Mouse (Mus musculus): ENCODE results near the gene Olfr594. TPM values are rescaled to one million over a fixed set of nuclear protein-coding genes. Genes with fewer than 3 reads are reported as not detected.
"Not testable (repeated sequence)": the region's sequence is repeated elsewhere in the genome, so short reads cannot be mapped to it uniquely, and the experiment has no call there.

Gene Olfr594
- polyA plus RNA-seq (2014; fragmentation: Nextera tagmentation; extraction: Ambion mirVana) = not detected in 2 replicates

GRCm38 (mm10) chr7:103216696-103217095, at the start of gene Olfr594:
Gene Olfr594 (plus strand): TSS chr7:103216996.
- Histone ChIP-seq H3K4me1 (ENCODE audit: control insufficient read depth, insufficient read depth, low read length) (no peaks in the 10 kb centered on the region), H3K4me3 (ENCODE audit: low read depth, low read length) (no peak within 1 kb of the TSS), H3K9ac (ENCODE audit: low read length) (no peak within 1 kb of the TSS), H3K4me2 (no peak within 1 kb of the TSS), H3K27me3 (ENCODE audit: control insufficient read depth, insufficient read depth, low read length) (no peaks in the 10 kb centered on the region), H3K36me3 (ENCODE audit: control insufficient read depth, insufficient read depth, low read length) (no peaks in the 10 kb centered on the region), H3K9me3 (ENCODE audit: control insufficient read depth, low read length) (no peaks in the 10 kb centered on the region), H3K27ac (ENCODE audit: low read depth, low read length) (no peak within 1 kb of the TSS)
- DNase-seq (ENCODE audit: low spot score, missing footprints) (no peak), ATAC-seq (ENCODE audit: low FRiP score) (no peak)

DNA sequence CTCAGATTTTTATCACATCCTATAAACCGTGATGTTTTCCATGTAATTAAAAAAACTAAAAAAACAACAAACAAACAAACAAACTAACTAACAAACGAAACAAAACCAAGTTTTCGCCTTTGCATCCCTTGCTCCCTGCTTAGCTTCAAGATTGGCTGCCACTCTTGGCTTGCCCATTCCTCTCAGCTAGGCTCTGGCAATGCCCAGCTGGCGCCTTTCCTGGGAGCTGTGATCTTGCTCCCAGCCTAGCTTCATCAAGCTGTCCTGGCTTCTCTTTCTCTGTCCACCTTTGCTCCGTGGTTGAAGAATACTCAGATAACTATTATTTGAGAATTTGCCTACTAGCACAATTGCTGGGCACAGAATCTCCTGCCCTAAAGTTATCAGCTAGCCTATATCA, 47.1 kb upstream of the Olfr594 start:
- ATAC-seq (ENCODE audit: low FRiP score) (no peak), DNase-seq (ENCODE audit: low spot score, missing footprints) (no peak)

DNA sequence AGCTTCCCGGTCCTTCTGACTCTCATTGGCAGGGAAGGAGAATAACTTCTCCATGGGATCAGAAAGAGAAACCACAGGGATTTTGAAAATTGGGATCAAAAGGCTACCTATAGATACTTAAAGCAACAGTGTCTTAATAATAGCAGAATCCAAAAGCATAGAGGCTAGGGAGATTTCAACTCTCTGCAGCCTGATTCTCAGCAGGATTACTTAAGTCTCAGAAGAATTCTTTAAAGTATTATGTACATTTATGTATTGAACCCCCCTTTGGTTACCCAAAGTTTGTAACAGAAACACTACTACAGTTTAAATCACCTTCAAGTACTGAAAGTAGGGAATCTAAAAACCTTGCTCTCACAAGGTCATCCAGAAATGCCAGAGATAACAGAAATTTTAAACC, 38.6 kb upstream of the Olfr594 start, which contains the start of gene Olfr591:
Olfr591 (minus strand) TSS at position 101 of the 400 bp plus-strand sequence.
- H3K4me1 ChIP-seq (ENCODE audit: control insufficient read depth, insufficient read depth, low read length) = no peaks in the 10 kb centered on the region
- H3K4me2 ChIP-seq = no peak within 1 kb of the TSS
- H3K4me3 ChIP-seq (ENCODE audit: low read depth, low read length) = no peak within 1 kb of the TSS
- H3K9me3 ChIP-seq (ENCODE audit: control insufficient read depth, low read length) = no peaks in the 10 kb centered on the region; the same call in 1 of the 2 replicates
- 77% methylated on average over 1 of the region's 1 CpGs for WGBS
- H3K27me3 ChIP-seq (ENCODE audit: control insufficient read depth, insufficient read depth, low read length) = no peaks in the 10 kb centered on the region
- no peak for DNase-seq (ENCODE audit: low spot score, missing footprints)
- no peak within 1 kb of the TSS for H3K27ac ChIP-seq (ENCODE audit: low read depth, low read length)
- no peak within 1 kb of the TSS for H3K9ac ChIP-seq (ENCODE audit: low read length)
- no peaks in the 10 kb centered on the region for H3K36me3 ChIP-seq (ENCODE audit: control insufficient read depth, insufficient read depth, low read length)
- ATAC-seq (ENCODE audit: low FRiP score) = no peak

More for the DNA sequence above, 47.1 kb upstream of the Olfr594 start:
- 85% methylated on average over 5 of the region's 5 CpGs for WGBS
- Histone ChIP-seq H3K27me3 (ENCODE audit: control insufficient read depth, insufficient read depth, low read length) (no peaks in the 10 kb centered on the region), H3K4me3 (ENCODE audit: low read depth, low read length) (no peak overlapping the region), H3K27ac (ENCODE audit: low read depth, low read length) (no peak overlapping the region), H3K36me3 (ENCODE audit: control insufficient read depth, insufficient read depth, low read length) (no peaks in the 10 kb centered on the region), H3K9ac (ENCODE audit: low read length) (no peak overlapping the region), H3K4me2 (no peak overlapping the region), H3K4me1 (ENCODE audit: control insufficient read depth, insufficient read depth, low read length) (no peaks in the 10 kb centered on the region), H3K9me3 (ENCODE audit: control insufficient read depth, low read length) (no peaks in the 10 kb centered on the region)

DNA sequence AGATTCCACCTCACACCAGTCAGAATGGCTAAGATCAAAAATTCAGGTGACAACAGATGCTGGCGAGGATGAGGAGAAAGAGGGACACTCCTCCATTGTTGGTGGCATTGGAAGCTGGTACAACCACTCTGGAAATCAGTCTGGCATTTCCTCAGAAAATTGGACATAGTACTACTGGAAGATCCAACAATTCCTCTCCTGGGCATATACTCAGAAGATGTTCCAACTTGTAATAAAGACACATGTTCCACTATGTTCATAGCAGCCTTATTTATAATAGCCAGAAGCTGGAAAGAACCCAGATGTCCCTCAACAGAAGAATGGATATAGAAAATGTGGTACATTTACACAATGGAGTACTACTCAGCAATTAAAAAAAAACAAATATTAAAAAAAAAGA, 32.3 kb upstream of the Olfr594 start, which contains the start of gene Olfr592:
Olfr592 (plus strand) TSS at position 301 of the 400 bp plus-strand sequence.
- 68% methylated on average over 1 of the region's 1 CpGs for WGBS

DNA sequence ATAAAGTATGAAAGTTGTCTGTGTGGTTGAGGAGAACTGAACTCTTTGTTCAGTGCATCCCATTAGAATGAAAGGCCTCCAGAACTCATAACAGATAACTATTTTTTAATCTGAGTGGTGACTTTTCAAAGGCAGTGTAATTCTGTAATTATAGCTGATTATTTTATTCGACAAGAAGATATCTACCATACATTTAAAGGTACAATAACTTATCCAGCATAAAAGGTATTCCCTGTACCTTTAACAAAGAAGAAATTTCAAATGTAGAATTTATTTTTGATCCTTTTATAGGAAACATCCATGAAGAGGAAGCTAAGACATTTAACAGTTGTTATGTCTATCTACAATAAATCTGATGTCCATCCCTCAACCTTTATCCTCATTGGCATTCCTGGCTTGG, 5.2 kb upstream of the Olfr594 start, which contains the start of gene Olfr593:
Olfr593 (plus strand) TSS at position 301 of the 400 bp plus-strand sequence.
- Histone ChIP-seq H3K9me3 (ENCODE audit: control insufficient read depth, low read length) (no peaks in the 10 kb centered on the region), H3K27ac (ENCODE audit: low read depth, low read length) (no peak within 1 kb of the TSS), H3K4me3 (ENCODE audit: low read depth, low read length) (no peak within 1 kb of the TSS), H3K9ac (ENCODE audit: low read length) (no peak within 1 kb of the TSS), H3K4me2 (no peak within 1 kb of the TSS), H3K4me1 (ENCODE audit: control insufficient read depth, insufficient read depth, low read length) (no peaks in the 10 kb centered on the region), H3K36me3 (ENCODE audit: control insufficient read depth, insufficient read depth, low read length) (no peaks in the 10 kb centered on the region), H3K27me3 (ENCODE audit: control insufficient read depth, insufficient read depth, low read length) (no peaks in the 10 kb centered on the region)
- no peak for ATAC-seq (ENCODE audit: low FRiP score)
- no peak for DNase-seq (ENCODE audit: low spot score, missing footprints)
- WGBS = 73% methylated on average over 1 of the region's 1 CpGs

More for the DNA sequence above, 32.3 kb upstream of the Olfr594 start, which contains the start of gene Olfr592:
- not testable (repeated sequence) for H3K4me3 ChIP-seq (ENCODE audit: low read depth, low read length); H3K9me3 ChIP-seq (ENCODE audit: control insufficient read depth, low read length); H3K4me1 ChIP-seq (ENCODE audit: control insufficient read depth, insufficient read depth, low read length); H3K36me3 ChIP-seq (ENCODE audit: control insufficient read depth, insufficient read depth, low read length); H3K4me2 ChIP-seq; H3K27ac ChIP-seq (ENCODE audit: low read depth, low read length); H3K27me3 ChIP-seq (ENCODE audit: control insufficient read depth, insufficient read depth, low read length); ATAC-seq (ENCODE audit: low FRiP score); DNase-seq (ENCODE audit: low spot score, missing footprints); H3K9ac ChIP-seq (ENCODE audit: low read length)

DNA sequence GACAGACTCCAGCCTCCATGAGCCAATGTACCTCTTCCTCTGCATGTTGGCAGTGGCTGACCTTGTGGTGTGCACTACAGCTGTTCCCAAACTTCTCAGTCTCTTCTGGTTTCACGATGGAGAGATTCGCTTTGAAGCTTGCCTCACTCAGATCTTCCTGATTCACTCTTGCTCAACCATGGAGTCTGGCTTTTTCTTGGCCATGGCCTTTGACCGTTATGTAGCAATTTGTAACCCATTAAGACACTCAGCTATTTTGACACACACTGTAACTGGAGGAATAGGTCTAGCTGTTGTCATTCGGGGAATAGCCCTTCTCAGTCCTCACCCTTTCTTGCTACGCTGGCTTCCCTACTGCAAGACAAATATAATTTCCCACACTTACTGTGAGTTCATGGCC, 4.7 kb upstream of the Olfr594 start:
- H3K4me1 ChIP-seq (ENCODE audit: control insufficient read depth, insufficient read depth, low read length); DNase-seq (ENCODE audit: low spot score, missing footprints); ATAC-seq (ENCODE audit: low FRiP score); H3K27me3 ChIP-seq (ENCODE audit: control insufficient read depth, insufficient read depth, low read length); H3K4me2 ChIP-seq; H3K9ac ChIP-seq (ENCODE audit: low read length); H3K9me3 ChIP-seq (ENCODE audit: control insufficient read depth, low read length); H3K27ac ChIP-seq (ENCODE audit: low read depth, low read length); H3K4me3 ChIP-seq (ENCODE audit: low read depth, low read length); H3K36me3 ChIP-seq (ENCODE audit: control insufficient read depth, insufficient read depth, low read length): not testable (repeated sequence)
- WGBS = 90% methylated on average over 5 of the region's 5 CpGs

DNA sequence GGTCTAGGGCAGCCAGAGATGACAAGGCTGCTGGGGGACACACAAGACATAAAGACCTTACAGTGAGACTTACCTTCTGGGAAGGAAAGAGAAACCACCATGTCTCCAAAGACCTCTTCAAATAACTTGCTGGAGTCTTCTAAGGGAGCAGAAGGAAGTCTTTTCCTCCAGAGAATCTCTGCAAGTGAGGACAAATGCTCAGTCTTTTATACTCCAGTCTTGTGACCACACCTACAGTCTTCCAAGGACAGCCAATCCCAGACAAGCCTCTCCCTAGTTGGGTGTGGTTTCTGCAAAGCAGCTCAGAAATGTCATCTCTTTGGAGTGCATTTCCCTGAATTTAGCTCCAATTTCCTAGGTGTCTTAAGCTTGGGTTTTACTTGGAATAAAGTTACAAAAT, 35.6 kb downstream of the Olfr594 start, which contains the start of gene Usp17ld:
Usp17ld (minus strand) TSS at position 101 of the 400 bp plus-strand sequence.
- H3K9me3 ChIP-seq (ENCODE audit: control insufficient read depth, low read length); H3K4me2 ChIP-seq; H3K27me3 ChIP-seq (ENCODE audit: control insufficient read depth, insufficient read depth, low read length); H3K27ac ChIP-seq (ENCODE audit: low read depth, low read length); H3K4me1 ChIP-seq (ENCODE audit: control insufficient read depth, insufficient read depth, low read length); H3K4me3 ChIP-seq (ENCODE audit: low read depth, low read length); DNase-seq (ENCODE audit: low spot score, missing footprints); H3K36me3 ChIP-seq (ENCODE audit: control insufficient read depth, insufficient read depth, low read length); ATAC-seq (ENCODE audit: low FRiP score); H3K9ac ChIP-seq (ENCODE audit: low read length): not testable (repeated sequence)

Small RNAs within 50 kb of the gene (microRNA-seq; reads per million reads assigned to microRNA genes)
- not detected for gene Gm23550
- not detected for gene Gm25171

Other genes starting within 250 kb of the Olfr594 start
- not detected in 2 replicates for gene Olfr577, start 241.1 kb upstream of the Olfr594 start, polyA plus RNA-seq (2014; fragmentation: Nextera tagmentation; extraction: Ambion mirVana)
- gene Olfr578, start 227.7 kb upstream of the Olfr594 start, polyA plus RNA-seq (2014; fragmentation: Nextera tagmentation; extraction: Ambion mirVana) = not detected in 2 replicates
- gene Olfr582, start 179.0 kb upstream of the Olfr594 start, polyA plus RNA-seq (2014; fragmentation: Nextera tagmentation; extraction: Ambion mirVana) = not detected in 2 replicates
- not detected in 2 replicates for gene Olfr583, start 165.7 kb upstream of the Olfr594 start, polyA plus RNA-seq (2014; fragmentation: Nextera tagmentation; extraction: Ambion mirVana)
- gene Olfr584, start 135.1 kb upstream of the Olfr594 start, polyA plus RNA-seq (2014; fragmentation: Nextera tagmentation; extraction: Ambion mirVana) = not detected in 2 replicates
- not detected in 2 replicates for gene Olfr585, start 119.3 kb upstream of the Olfr594 start, polyA plus RNA-seq (2014; fragmentation: Nextera tagmentation; extraction: Ambion mirVana)
- gene Olfr586, start 91.4 kb upstream of the Olfr594 start, polyA plus RNA-seq (2014; fragmentation: Nextera tagmentation; extraction: Ambion mirVana) = not detected in 2 replicates
- gene Olfr588-ps1, start 76.1 kb upstream of the Olfr594 start, polyA plus RNA-seq (2014; fragmentation: Nextera tagmentation; extraction: Ambion mirVana) = not detected in 2 replicates
- not detected in 2 replicates for gene Olfr589, start 60.6 kb upstream of the Olfr594 start, polyA plus RNA-seq (2014; fragmentation: Nextera tagmentation; extraction: Ambion mirVana)
- gene Olfr591, start 38.7 kb upstream of the Olfr594 start, polyA plus RNA-seq (2014; fragmentation: Nextera tagmentation; extraction: Ambion mirVana) = not detected in 2 replicates
- not detected in 2 replicates for gene Olfr592, start 32.2 kb upstream of the Olfr594 start, polyA plus RNA-seq (2014; fragmentation: Nextera tagmentation; extraction: Ambion mirVana)
- not detected in 2 replicates for gene Olfr593, start 5.1 kb upstream of the Olfr594 start, polyA plus RNA-seq (2014; fragmentation: Nextera tagmentation; extraction: Ambion mirVana)
- gene Usp17ld, start 35.5 kb downstream of the Olfr594 start, polyA plus RNA-seq (2014; fragmentation: Nextera tagmentation; extraction: Ambion mirVana) = not detected in 2 replicates
- not detected in 2 replicates for gene Olfr596, start 88.7 kb downstream of the Olfr594 start, polyA plus RNA-seq (2014; fragmentation: Nextera tagmentation; extraction: Ambion mirVana)
- gene Olfr597, start 99.3 kb downstream of the Olfr594 start, polyA plus RNA-seq (2014; fragmentation: Nextera tagmentation; extraction: Ambion mirVana) = not detected in 2 replicates
- gene Olfr598, start 106.6 kb downstream of the Olfr594 start, polyA plus RNA-seq (2014; fragmentation: Nextera tagmentation; extraction: Ambion mirVana) = not detected in 2 replicates
- gene Olfr599, start 118.9 kb downstream of the Olfr594 start, polyA plus RNA-seq (2014; fragmentation: Nextera tagmentation; extraction: Ambion mirVana) = not detected in 2 replicates
- not detected in 2 replicates for gene Olfr600, start 132.7 kb downstream of the Olfr594 start, polyA plus RNA-seq (2014; fragmentation: Nextera tagmentation; extraction: Ambion mirVana)
- gene Olfr601, start 145.7 kb downstream of the Olfr594 start, polyA plus RNA-seq (2014; fragmentation: Nextera tagmentation; extraction: Ambion mirVana) = not detected in 2 replicates
- not detected in 2 replicates for gene Olfr603, start 169.2 kb downstream of the Olfr594 start, polyA plus RNA-seq (2014; fragmentation: Nextera tagmentation; extraction: Ambion mirVana)
- gene Usp17lc, start 198.1 kb downstream of the Olfr594 start, polyA plus RNA-seq (2014; fragmentation: Nextera tagmentation; extraction: Ambion mirVana) = not detected in 2 replicates
- gene Olfr605, start 228.4 kb downstream of the Olfr594 start, polyA plus RNA-seq (2014; fragmentation: Nextera tagmentation; extraction: Ambion mirVana) = not detected in 2 replicates
- not detected in 2 replicates for gene Olfr606, start 232.1 kb downstream of the Olfr594 start, polyA plus RNA-seq (2014; fragmentation: Nextera tagmentation; extraction: Ambion mirVana)
- gene Olfr607, start 247.2 kb downstream of the Olfr594 start, polyA plus RNA-seq (2014; fragmentation: Nextera tagmentation; extraction: Ambion mirVana) = not detected in 2 replicates

Measured in midbrain, embryonic 11.5 days (tissue).